Mouse (Mus musculus) heart, embryonic 14.5 days (tissue): ENCODE results near the gene Dennd1a. TPM values are rescaled to one million over a fixed set of nuclear protein-coding genes. Genes with fewer than 3 reads are reported as not detected.

Experiments used
- ATAC-seq: fragments of 200-750 bp; cut with Nextera tagmentation; 2 replicates; pipeline ENCODE4 v1.8.0; 2017; ENCODE audit warnings: low read depth, moderate TSS enrichment; ENCODE audit not compliant: insufficient number of reproducible peaks, insufficient read depth, low FRiP score
- H3K27ac ChIP-seq, 2 experiments: fragments of 200-500 bp in 1 of 2; fragments of 300-500 bp in 1 of 2; sonication (generic) in 1 of 2; replicated peaks in 1 of 2; 2 replicates each; pipeline ENCODE4 v1.5.1; 2012 to 2014; ENCODE audit warnings: low read depth in 2 of 2, low read length in 2 of 2, control low read depth in 1 of 2, mild to moderate bottlenecking in 1 of 2, mixed read lengths in 1 of 2; ENCODE audit not compliant: control insufficient read depth in 1 of 2, insufficient read depth in 1 of 2
- H3K27me3 ChIP-seq: fragments of 300-500 bp; sonication (generic); 2 replicates; pipeline ENCODE4 v1.6.1; 2014; ENCODE audit warnings: mild to moderate bottlenecking, low read length, control low read depth; ENCODE audit not compliant: control insufficient read depth, insufficient read depth
- H3K36me3 ChIP-seq: fragments of 300-500 bp; sonication (generic); 2 replicates; pipeline ENCODE4 v1.6.1; 2014; ENCODE audit warnings: mild to moderate bottlenecking, control low read depth, low read length, mixed read lengths; ENCODE audit not compliant: control insufficient read depth, insufficient read depth
- H3K4me1 ChIP-seq, 2 experiments: fragments of 200-500 bp in 1 of 2; fragments of 300-500 bp in 1 of 2; sonication (generic) in 1 of 2; 2 replicates each; pipeline ENCODE4 v1.6.1; 2012 to 2014; ENCODE audit warnings: low read length in 2 of 2, control low read depth in 1 of 2, mixed read lengths in 1 of 2; ENCODE audit not compliant: control insufficient read depth in 2 of 2, insufficient read depth in 2 of 2
- H3K4me2 ChIP-seq: fragments of 300-500 bp; sonication (generic); 2 replicates; pipeline ENCODE4 v1.6.1; 2014; ENCODE audit warnings: mild to moderate bottlenecking, low read length
- H3K4me3 ChIP-seq, 2 experiments: fragments of 200-500 bp in 1 of 2; fragments of 300-500 bp in 1 of 2; sonication (generic) in 1 of 2; 2 replicates each; pipeline ENCODE4 v1.5.1; 2012 to 2014; ENCODE audit warnings: low read length in 2 of 2, mild to moderate bottlenecking in 2 of 2, control low read depth in 1 of 2, low read depth in 1 of 2, moderate library complexity in 1 of 2; ENCODE audit not compliant: control insufficient read depth in 1 of 2, insufficient read depth in 1 of 2
- H3K9ac ChIP-seq: fragments of 300-500 bp; sonication (generic); 2 replicates; pipeline ENCODE4 v1.6.1; 2014; ENCODE audit warnings: mild to moderate bottlenecking, low read length
- H3K9me3 ChIP-seq: fragments of 300-500 bp; sonication (generic); 2 replicates; pipeline ENCODE4 v1.6.1; 2016; ENCODE audit warnings: low read length, control low read depth; ENCODE audit not compliant: control insufficient read depth
- WGBS: fragments of 180-500 bp; shearing (Covaris S2); extraction: QIAGEN DNeasy Blood & Tissue Kit; methylation state at CpG from one replicate; pipeline ENCODE4 v1.1.7; 2014; 5-methylcytosine and 5-hydroxymethylcytosine counted together
- polyA plus RNA-seq: library from polyadenylated mRNA; unstranded; fragments of >200 nt; fragmentation: Nextera tagmentation; extraction: Ambion mirVana; gene quantifications from 2 replicates; pipeline ENCODE4 v1.2.1, GENCODE M21; 2014

Dennd1a gene
- polyA plus RNA-seq, 1 experiment from 2014 or later, result 12.1 TPM

DNA sequence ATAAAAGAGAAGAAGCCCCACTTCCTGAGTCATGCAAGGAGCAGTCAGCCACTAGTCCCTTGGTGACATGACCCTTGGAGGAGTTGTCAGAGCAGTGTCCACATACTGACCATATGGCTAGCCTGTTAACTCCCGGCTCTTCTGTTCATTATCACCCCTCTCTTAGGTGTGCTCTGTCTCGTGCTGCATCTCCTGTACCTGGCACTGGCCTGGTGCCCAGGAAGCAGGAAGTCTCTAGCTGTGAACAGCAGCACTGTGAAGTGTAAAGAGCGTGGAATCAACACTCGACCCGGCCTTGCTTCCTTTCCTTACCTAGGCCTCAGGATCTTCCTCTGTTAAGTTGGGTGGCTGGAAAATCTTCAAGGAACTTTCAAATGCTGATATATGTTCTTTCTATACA is 419.8 kb downstream of the Dennd1a start:
- Histone ChIP-seq H3K27me3 (no peaks in the 10 kb centered on the region), H3K4me2 (no peak overlapping the region), H3K4me3 (no peak overlapping the region), H3K27ac (no peak overlapping the region), H3K9ac (no peak overlapping the region), H3K4me1 (peaks cover 0 to 2% of the 10 kb centered on the region in 2 experiments; a peak in 1 of 4 replicates), H3K36me3 (no peaks in the 10 kb centered on the region), H3K9me3 (no peaks in the 10 kb centered on the region)
- no peak for ATAC-seq
- WGBS, result 61% methylated on average over 5 of the region's 5 CpGs

GRCm38 (mm10) chr2:37857472-37857871 is 429.7 kb downstream of the Dennd1a start:
- Histone ChIP-seq H3K4me1 (no peaks in the 10 kb centered on the region), H3K4me2 (no peak overlapping the region), H3K9ac (no peak overlapping the region), H3K27ac (no peak overlapping the region), H3K36me3 (no peaks in the 10 kb centered on the region), H3K4me3 (no peak overlapping the region), H3K9me3 (no peaks in the 10 kb centered on the region), H3K27me3 (no peaks in the 10 kb centered on the region)
- 93% methylated on average over 1 of the region's 1 CpGs for WGBS
- no peak for ATAC-seq

DNA sequence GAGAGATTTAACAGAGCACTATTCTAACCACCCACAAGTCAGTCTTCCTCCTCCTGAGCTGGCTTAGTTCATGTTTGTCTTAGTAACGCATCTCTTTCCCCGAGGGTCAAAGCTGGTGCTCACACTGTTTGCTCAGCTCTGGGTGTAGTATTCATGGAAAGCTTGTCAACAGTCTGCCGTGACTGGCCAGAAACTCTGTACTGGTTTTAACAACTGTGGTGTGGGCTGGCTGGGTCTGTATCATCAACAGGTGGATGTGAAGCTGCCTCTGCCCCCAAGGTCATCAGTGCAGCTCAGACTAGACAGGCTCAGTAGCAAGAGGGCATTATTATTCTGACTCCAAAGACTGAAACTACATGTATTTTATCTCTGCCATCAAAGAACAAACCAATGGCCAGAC is 430.2 kb downstream of the Dennd1a start:
- no peak for ATAC-seq
- no peak overlapping the region for H3K27ac ChIP-seq
- no peak overlapping the region for H3K4me3 ChIP-seq
- 57% methylated on average over 3 of the region's 3 CpGs for WGBS
- no peaks in the 10 kb centered on the region for H3K36me3 ChIP-seq
- H3K27me3 ChIP-seq, result no peaks in the 10 kb centered on the region
- H3K4me1 ChIP-seq, result no peaks in the 10 kb centered on the region
- H3K4me2 ChIP-seq, result no peak overlapping the region
- no peak overlapping the region for H3K9ac ChIP-seq
- no peaks in the 10 kb centered on the region for H3K9me3 ChIP-seq

DNA sequence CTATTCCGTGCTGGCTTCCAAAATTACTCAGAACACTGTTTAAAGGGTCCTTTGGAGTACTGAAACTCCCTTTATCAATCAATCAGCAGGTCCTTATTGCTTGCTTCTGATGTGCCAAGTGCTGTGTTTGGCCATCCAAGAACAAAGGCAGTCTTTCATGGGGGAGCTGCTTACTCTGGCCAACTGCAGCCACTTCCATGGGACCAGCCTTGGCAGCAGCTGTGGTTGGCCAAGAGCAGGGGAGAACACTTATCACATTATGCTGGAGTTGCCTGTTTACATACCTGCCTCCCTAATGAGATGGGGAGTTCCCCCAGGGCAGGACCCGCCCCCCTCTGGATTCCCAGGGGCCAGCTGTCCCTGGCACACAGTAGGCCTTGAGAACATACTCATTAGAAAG is 432.0 kb downstream of the Dennd1a start:
- 79% methylated on average over 2 of the region's 2 CpGs for WGBS
- ATAC-seq, result no peak

DNA sequence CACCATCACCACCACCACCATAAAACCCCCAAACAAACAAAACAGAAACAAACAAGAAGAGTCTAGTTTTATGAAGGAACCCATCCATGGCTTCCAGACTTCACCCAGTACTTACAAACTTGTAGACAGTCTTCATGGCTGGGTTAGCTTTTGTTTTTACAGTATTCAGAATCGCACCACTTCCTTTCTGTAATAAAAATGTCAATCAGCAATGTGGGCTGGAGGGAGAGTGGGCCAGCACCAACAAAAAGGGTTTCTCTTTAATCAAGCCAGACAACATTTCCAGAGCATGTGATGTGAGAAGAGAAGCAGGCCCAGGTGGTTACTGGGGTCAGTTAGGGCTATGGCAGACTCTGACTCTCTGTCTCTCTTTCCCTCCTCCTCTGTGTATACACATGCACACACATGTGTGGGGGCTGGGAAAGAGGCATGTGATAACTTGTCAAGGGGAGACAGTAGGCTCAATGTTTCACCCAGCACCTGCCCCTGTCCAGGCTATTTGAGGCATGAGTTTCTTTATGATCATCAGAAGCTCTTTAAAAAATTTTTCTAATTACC is 433.2 kb downstream of the Dennd1a start:
- H3K9me3 ChIP-seq, result no peaks in the 10 kb centered on the region
- H3K27me3 ChIP-seq, result no peaks in the 10 kb centered on the region
- no peak overlapping the region for H3K27ac ChIP-seq
- WGBS, result 78% methylated on average over 1 of the region's 1 CpGs
- no peak overlapping the region for H3K4me3 ChIP-seq
- no peak for ATAC-seq
- no peaks in the 10 kb centered on the region for H3K36me3 ChIP-seq
- H3K4me1 ChIP-seq, result peaks cover 7 to 15% of the 10 kb centered on the region in 2 experiments
- H3K4me2 ChIP-seq, result no peak overlapping the region
- H3K9ac ChIP-seq, result no peak overlapping the region

More for the DNA sequence above, 432.0 kb downstream of the Dennd1a start:
- Histone ChIP-seq H3K36me3 (no peaks in the 10 kb centered on the region), H3K9ac (no peak overlapping the region), H3K4me3 (no peak overlapping the region), H3K9me3 (no peaks in the 10 kb centered on the region), H3K4me2 (no peak overlapping the region), H3K4me1 (peaks cover 5 to 8% of the 10 kb centered on the region in 2 experiments), H3K27ac (no peak overlapping the region), H3K27me3 (no peaks in the 10 kb centered on the region)

GRCm38 (mm10) chr2:37850626-37851025 is 436.6 kb downstream of the Dennd1a start:
- no peak for ATAC-seq
- H3K27ac ChIP-seq, result peak overlapping the region in 1 of 2 experiments; percentile 28; a peak in 1 of 4 replicates
- H3K4me3 ChIP-seq, result no peak overlapping the region
- peak overlapping the region; percentile 8; the same call in 1 of the 2 replicates for H3K4me2 ChIP-seq
- no peak overlapping the region for H3K9ac ChIP-seq
- H3K27me3 ChIP-seq, result no peaks in the 10 kb centered on the region
- H3K4me1 ChIP-seq, result peaks cover 7 to 15% of the 10 kb centered on the region in 2 experiments
- H3K9me3 ChIP-seq, result no peaks in the 10 kb centered on the region
- 65% methylated on average over 1 of the region's 1 CpGs for WGBS
- H3K36me3 ChIP-seq, result no peaks in the 10 kb centered on the region

- no peaks in the 10 kb centered on the region for H3K9me3 ChIP-seq
- H3K4me3 ChIP-seq, result no peak overlapping the region
- H3K9ac ChIP-seq, result no peak overlapping the region
- no peak overlapping the region for H3K4me2 ChIP-seq
- no peaks in the 10 kb centered on the region for H3K27me3 ChIP-seq
- H3K4me1 ChIP-seq, result peaks cover 7 to 15% of the 10 kb centered on the region in 2 experiments
- H3K36me3 ChIP-seq, result no peaks in the 10 kb centered on the region
- ATAC-seq, result no peak
- WGBS, result 81% methylated on average over 3 of the region's 3 CpGs
- H3K27ac ChIP-seq, result no peak overlapping the region
Measured at GRCm38 (mm10) chr2:37849357-37849756, 437.8 kb downstream of the Dennd1a start.

DNA sequence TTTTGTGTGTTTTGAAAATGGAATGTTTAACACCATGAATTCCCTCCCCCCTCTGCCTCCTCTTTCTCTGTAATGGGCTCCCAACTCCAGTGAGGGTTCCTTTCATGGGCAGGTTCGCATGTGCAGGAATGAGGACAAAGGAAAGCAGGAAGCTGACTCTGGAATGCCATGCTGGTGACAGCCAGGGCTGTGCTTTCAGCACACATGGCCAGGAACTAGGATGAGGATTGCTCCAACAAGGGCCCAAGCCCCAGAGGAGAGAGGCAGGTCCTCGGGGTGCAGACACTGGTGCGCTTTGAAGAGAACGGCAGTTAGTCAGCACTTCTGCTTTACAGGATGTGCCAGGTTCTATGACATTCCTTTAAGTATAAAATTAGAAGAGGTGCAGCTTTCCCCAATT is 444.5 kb downstream of the Dennd1a start:
- Histone ChIP-seq H3K4me2 (no peak overlapping the region), H3K4me1 (peaks cover 8 to 19% of the 10 kb centered on the region in 2 experiments), H3K27ac (peak overlapping the region in 1 of 2 experiments; percentile 17; a peak in 1 of 4 replicates), H3K27me3 (no peaks in the 10 kb centered on the region), H3K4me3 (no peak overlapping the region), H3K9me3 (no peaks in the 10 kb centered on the region), H3K9ac (no peak overlapping the region), H3K36me3 (no peaks in the 10 kb centered on the region)
- WGBS, result 20% methylated on average over 4 of the region's 4 CpGs
- no peak for ATAC-seq
